Mouse (Mus musculus) pancreas, adult 10 weeks (tissue): ENCODE results near the gene Kank4. TPM values are rescaled to one million over a fixed set of nuclear protein-coding genes. Genes with fewer than 3 reads are reported as not detected.

Experiments used
- polyA plus RNA-seq: library from polyadenylated mRNA; stranded (reverse); fragments of 350-450 nt; fragmentation: Illumina TruSeq; extraction: RNeasy Lipid Tissue Mini Kit (QIAGEN cat#74804); gene quantifications from one replicate; pipeline ENCODE4 v1.2.3, GENCODE M21; 2015; ENCODE audit warnings: low read depth, low replicate concordance; ENCODE audit not compliant: insufficient read depth

The Kank4 gene
- 0.87 TPM for polyA plus RNA-seq

GRCm38 (mm10) chr4:98817184-98817911 is at the start of gene Kank4:
Gene Kank4, minus strand, starts transcription at chr4:98817537.

GRCm38 (mm10) chr4:98823740-98824139 is 6.4 kb upstream of the Kank4 start, which contains the start of gene I0C0044D17Rik:
Gene I0C0044D17Rik, minus strand, starts transcription at chr4:98823840.

DNA sequence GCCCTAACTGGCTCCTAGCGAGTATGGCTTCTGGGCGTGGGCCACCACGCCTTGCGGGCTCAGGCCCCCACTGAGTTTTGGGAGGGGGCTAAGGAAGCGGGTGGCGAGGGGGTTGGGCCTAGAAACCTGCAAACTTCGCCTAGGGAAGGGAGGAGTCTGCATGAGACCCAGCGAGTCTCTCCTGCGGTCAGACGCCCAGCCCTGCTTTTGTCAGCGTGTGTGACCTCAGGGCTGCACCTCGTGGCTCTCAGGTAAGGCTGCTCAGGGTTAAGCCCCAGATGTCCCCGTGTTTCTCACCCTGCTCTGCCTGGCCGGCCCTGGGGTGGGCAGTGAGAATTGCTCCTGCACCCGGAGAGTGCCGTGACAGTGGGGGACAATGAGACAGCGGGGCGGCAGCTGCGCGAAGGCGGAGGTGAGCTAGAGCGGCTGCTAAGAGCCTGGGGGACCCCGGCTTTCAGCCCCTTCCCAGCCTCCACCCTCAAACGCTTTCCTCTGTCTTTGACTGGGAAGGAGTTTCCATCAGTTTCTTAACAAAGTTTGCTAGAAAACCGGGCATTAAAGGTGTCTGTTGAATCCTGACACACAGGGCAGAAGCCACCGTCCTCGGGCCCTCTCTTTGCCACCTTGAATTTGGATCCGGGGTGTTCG is 90.6 kb downstream of the Kank4 start, which contains the start of gene L1td1:
Gene L1td1, plus strand, starts transcription at position 145 of the 648 bp plus-strand sequence.

Other genes with a start within 250 kb of the Kank4 start
- gene L1td1, start 90.8 kb downstream of the Kank4 start, polyA plus RNA-seq, result not detected
- not detected for gene I0C0044D17Rik, start 6.3 kb upstream of the Kank4 start, polyA plus RNA-seq
- gene Usp1, start 106.3 kb upstream of the Kank4 start, polyA plus RNA-seq, result 5.4 TPM
- gene Angptl3, start 213.4 kb upstream of the Kank4 start, polyA plus RNA-seq, result not detected